Mouse (Mus musculus) ES-E14 (cell line): Measurements from ENCODE around the gene Zfp423. TPM values are rescaled to one million over a fixed set of nuclear protein-coding genes. Genes with fewer than 3 reads are reported as not detected.

ENCODE experiments used
- DNase-seq: peaks from one replicate; pipeline ENCODE4 v3.0.0-alpha.2; 2013; ENCODE audit warnings: low read depth, low spot score
- H3K27ac ChIP-seq: 2 replicates; pipeline ENCODE4 v1.5.1; 2012; ENCODE audit warnings: low read depth, mild to moderate bottlenecking, low read length, moderate library complexity, mixed read lengths; ENCODE audit not compliant: poor library complexity, insufficient read depth, severe bottlenecking
- H3K36me3 ChIP-seq: 2 replicates; pipeline ENCODE4 v1.6.1; 2012; ENCODE audit warnings: mild to moderate bottlenecking, low read length, moderate library complexity, mixed read lengths; ENCODE audit not compliant: control insufficient read depth, poor library complexity, insufficient read depth, severe bottlenecking
- H3K4me1 ChIP-seq, 2 experiments: fragments of 150-350 bp in 1 of 2; sonication (generic) in 1 of 2; 2 replicates each; pipeline ENCODE4 v1.6.1; 2012; ENCODE audit warnings: low read length in 2 of 2, mild to moderate bottlenecking in 1 of 2, mixed read lengths in 1 of 2; ENCODE audit not compliant: control insufficient read depth in 2 of 2, insufficient read depth in 2 of 2, poor library complexity in 1 of 2
- H3K4me3 ChIP-seq, 2 experiments: fragments of 150-350 bp in 1 of 2; sonication (generic) in 1 of 2; 2 replicates each; pipeline ENCODE4 v1.5.1; 2012; ENCODE audit warnings: low read length in 2 of 2, low read depth in 1 of 2, mild to moderate bottlenecking in 1 of 2, mixed read lengths in 1 of 2; ENCODE audit not compliant: insufficient read depth in 1 of 2, poor library complexity in 1 of 2, severe bottlenecking in 1 of 2
- H3K9ac ChIP-seq: 2 replicates; pipeline ENCODE4 v1.6.1; 2012; ENCODE audit warnings: low read depth, mild to moderate bottlenecking, low read length, mixed read lengths; ENCODE audit not compliant: poor library complexity, insufficient read depth, severe bottlenecking
- H3K9me3 ChIP-seq: fragments of 150-350 bp; sonication (generic); 2 replicates; pipeline ENCODE4 v1.6.1; 2012; ENCODE audit warnings: low read depth, mild to moderate bottlenecking, low read length; ENCODE audit not compliant: control insufficient read depth, insufficient read depth
- CHD2 ChIP-seq: IDR thresholded peaks from 2 replicates; pipeline ENCODE4 v1.6.1; 2014; ENCODE audit warnings: mild to moderate bottlenecking, low read depth, low read length, inconsistent platforms
- HCFC1 ChIP-seq: IDR thresholded peaks from 2 replicates; pipeline ENCODE4 v1.6.1; 2012; ENCODE audit warnings: low read length, inconsistent platforms, borderline replicate concordance; ENCODE audit not compliant: insufficient read depth
- MAFK ChIP-seq: IDR thresholded peaks from 2 replicates; pipeline ENCODE4 v1.6.1; 2014; ENCODE audit warnings: mild to moderate bottlenecking, low read depth, low read length, inconsistent platforms; ENCODE audit not compliant: insufficient read depth
- ZC3H11A ChIP-seq: IDR thresholded peaks from 2 replicates; pipeline ENCODE4 v1.6.1; 2012; ENCODE audit warnings: low read depth, mild to moderate bottlenecking, inconsistent platforms, low read length, borderline replicate concordance
- ZNF384 ChIP-seq: IDR thresholded peaks from 2 replicates; pipeline ENCODE4 v1.6.1; 2012; ENCODE audit warnings: low read depth, low read length, inconsistent platforms
- in situ Hi-C, 2 experiments: fragments of 600-800 bp; cut with MboI; formaldehyde crosslinking; loops; one replicate each; pipeline ENCODE4 v1.15.1; 2025; ENCODE audit warnings: low sequenced_read_pairs in 2 of 2, inconsistent platforms in 1 of 2; ENCODE audit not compliant: unreplicated experiment in 2 of 2
- total RNA-seq: library from RNA; depleted of rRNA; stranded (reverse); fragments of 300-350 nt; gene quantifications from 2 replicates; pipeline ENCODE4 v1.2.3, GENCODE M21; 2012

The Zfp423 gene
- total RNA-seq, 1 experiment: 23.2 TPM

- Histone ChIP-seq H3K4me1 (peaks cover 0 to 7% of the 10 kb centered on the region in 2 experiments; a peak in 1 of 4 replicates), H3K27ac (no peak overlapping the region), H3K9me3 (no peaks in the 10 kb centered on the region), H3K9ac (no peak overlapping the region), H3K36me3 (no peaks in the 10 kb centered on the region), H3K4me3 (no peak overlapping the region)
- in situ Hi-C loops: no loop called here
- TF ChIP-seq ZNF384 (no peak), MAFK (no peak), CHD2 (no peak), ZC3H11A (no peak), HCFC1 (no peak)
- DNase-seq: no peak
Measured at GRCm38 (mm10) chr8:87737900-87738299, 221.5 kb downstream of the Zfp423 start.

- Histone ChIP-seq H3K9ac (no peak overlapping the region), H3K27ac (no peak overlapping the region), H3K4me1 (no peaks in the 10 kb centered on the region), H3K9me3 (no peaks in the 10 kb centered on the region), H3K4me3 (no peak overlapping the region), H3K36me3 (no peaks in the 10 kb centered on the region)
- TF ChIP-seq CHD2 (no peak), ZNF384 (no peak), HCFC1 (no peak), MAFK (no peak), ZC3H11A (no peak)
- DNase-seq: no peak
- in situ Hi-C loops: no loop called here
Measured at GRCm38 (mm10) chr8:87734902-87735301, 224.5 kb downstream of the Zfp423 start.

GRCm38 (mm10) chr8:87734496-87734895 lies 224.9 kb downstream of the Zfp423 start:
- H3K4me3 ChIP-seq: no peak overlapping the region
- H3K27ac ChIP-seq: no peak overlapping the region
- in situ Hi-C loops: no loop called here
- TF ChIP-seq HCFC1 (no peak), ZNF384 (no peak), ZC3H11A (no peak), CHD2 (no peak), MAFK (no peak)
- H3K9ac ChIP-seq: no peak overlapping the region
- H3K9me3 ChIP-seq: no peaks in the 10 kb centered on the region
- H3K36me3 ChIP-seq: no peaks in the 10 kb centered on the region
- DNase-seq: no peak
- H3K4me1 ChIP-seq: no peaks in the 10 kb centered on the region

GRCm38 (mm10) chr8:87731062-87731461 lies 228.3 kb downstream of the Zfp423 start:
- in situ Hi-C loops: no loop called here
- H3K4me1 ChIP-seq: no peaks in the 10 kb centered on the region
- peaks cover 3% of the 10 kb centered on the region; the same call in 1 of the 2 replicates for H3K36me3 ChIP-seq

GRCm38 (mm10) chr8:87723015-87723414 lies 236.4 kb downstream of the Zfp423 start:
- H3K4me1 ChIP-seq: peaks cover 3 to 5% of the 10 kb centered on the region in 2 experiments; a peak in 2 of 4 replicates
- in situ Hi-C loops: no loop called here
- no peak for DNase-seq
- peaks cover 3% of the 10 kb centered on the region; the same call in 1 of the 2 replicates for H3K36me3 ChIP-seq
- H3K9me3 ChIP-seq: no peaks in the 10 kb centered on the region
- TF ChIP-seq ZNF384 (no peak), HCFC1 (no peak), CHD2 (no peak), ZC3H11A (no peak), MAFK (no peak)
- H3K9ac ChIP-seq: no peak overlapping the region
- H3K27ac ChIP-seq: no peak overlapping the region
- H3K4me3 ChIP-seq: no peak overlapping the region

More at GRCm38 (mm10) chr8:87731062-87731461, 228.3 kb downstream of the Zfp423 start:
- H3K27ac ChIP-seq: no peak overlapping the region
- H3K9me3 ChIP-seq: no peaks in the 10 kb centered on the region
- H3K9ac ChIP-seq: no peak overlapping the region
- DNase-seq: no peak
- TF ChIP-seq ZC3H11A (no peak), MAFK (no peak), HCFC1 (no peak), ZNF384 (no peak)
- no peak overlapping the region for H3K4me3 ChIP-seq
